Mouse (Mus musculus) mature B cell (primary cell): ENCODE results near the gene Kif17.
"Not testable (repeated sequence)": the region's sequence is repeated elsewhere in the genome, so short reads cannot be mapped to it uniquely, and the experiment has no call there.

Experiments used
- in situ Hi-C: fragments of 300-500 bp; cut with MboI; formaldehyde crosslinking; loops from 2 replicates; pipeline ENCODE4 v1.14.3; 2019

Gene Kif17

DNA sequence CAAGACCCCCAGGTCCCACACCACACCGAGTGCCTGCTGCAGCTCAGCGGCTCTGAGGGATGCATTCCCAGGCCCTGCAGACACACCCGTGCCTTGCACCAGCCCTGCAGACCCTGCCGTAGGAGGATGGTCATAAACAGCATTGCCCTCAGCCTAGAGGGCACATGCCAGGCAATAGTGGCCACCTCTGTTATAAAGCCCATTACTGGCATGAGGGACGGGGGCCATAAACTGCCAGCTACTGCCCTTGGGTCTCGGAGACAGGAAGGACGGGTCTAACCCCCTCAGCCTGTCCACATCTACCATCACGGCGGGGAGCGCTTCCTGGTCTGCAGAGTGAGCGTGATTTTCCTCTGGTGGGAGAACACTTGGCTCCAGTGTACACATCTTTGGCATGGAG is 62.8 kb downstream of the Kif17 start:
- in situ Hi-C loops: no loop called here

DNA sequence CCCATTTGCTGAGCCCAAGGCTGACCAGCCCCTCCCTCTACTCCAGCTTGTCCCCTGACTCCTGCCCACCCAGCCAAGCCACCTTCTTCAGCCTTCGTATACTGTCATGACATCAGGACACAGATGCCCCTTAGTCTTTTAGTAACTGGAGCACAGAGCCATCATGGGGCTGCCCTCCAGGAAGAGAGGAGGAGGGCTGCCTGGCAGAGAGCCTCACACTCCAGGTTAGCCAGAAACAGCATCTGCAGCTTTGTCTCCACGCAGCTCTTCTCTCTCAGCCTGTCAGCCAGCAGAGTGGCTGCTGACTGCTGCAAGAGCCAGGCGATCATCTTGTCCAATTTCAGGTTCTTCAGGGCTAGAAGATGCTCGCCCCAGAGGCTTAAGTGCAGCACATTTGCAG is 63.6 kb downstream of the Kif17 start:
- in situ Hi-C loops: no loop called here

DNA sequence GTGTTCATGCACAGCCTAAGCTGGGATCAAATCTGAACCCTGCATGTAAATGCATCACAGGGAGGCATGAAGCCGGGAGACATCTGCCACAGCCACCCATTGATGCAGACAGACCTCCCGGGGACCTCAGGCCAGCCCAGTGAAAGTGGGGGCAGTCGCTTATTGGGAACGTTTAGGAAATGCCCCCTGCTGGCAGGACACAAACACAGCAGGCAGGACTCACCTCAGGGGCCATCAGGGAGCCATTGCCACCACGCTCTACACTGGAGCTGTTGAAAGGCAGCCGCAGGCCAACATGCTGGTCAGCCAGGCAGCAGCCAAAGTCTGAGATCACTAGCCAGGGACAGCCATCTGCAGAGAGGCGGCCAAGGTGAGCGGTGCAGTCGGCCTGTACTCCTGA is 65.5 kb downstream of the Kif17 start:
- in situ Hi-C loops: no loop called here

DNA sequence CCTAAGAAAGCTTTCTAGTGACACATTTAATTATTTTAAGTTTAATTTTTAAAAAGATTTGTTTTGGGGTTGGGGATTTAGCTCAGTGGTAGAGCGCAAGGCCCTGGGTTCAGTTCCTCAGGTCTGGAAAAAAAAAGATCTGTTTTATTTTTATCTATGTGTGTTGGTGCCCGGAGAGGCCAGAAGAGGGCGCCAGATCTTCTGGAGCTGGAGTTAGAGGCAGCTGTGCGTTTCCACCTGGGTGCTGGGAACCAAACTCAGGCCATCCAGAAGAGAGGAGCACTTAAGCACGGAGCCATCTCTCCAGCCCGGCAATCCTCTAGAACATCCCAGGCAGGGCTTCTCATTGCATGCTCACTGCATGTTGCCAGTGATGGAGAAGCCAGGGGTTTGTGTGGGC is 66.1 kb downstream of the Kif17 start:
- in situ Hi-C loops: no loop called here

DNA sequence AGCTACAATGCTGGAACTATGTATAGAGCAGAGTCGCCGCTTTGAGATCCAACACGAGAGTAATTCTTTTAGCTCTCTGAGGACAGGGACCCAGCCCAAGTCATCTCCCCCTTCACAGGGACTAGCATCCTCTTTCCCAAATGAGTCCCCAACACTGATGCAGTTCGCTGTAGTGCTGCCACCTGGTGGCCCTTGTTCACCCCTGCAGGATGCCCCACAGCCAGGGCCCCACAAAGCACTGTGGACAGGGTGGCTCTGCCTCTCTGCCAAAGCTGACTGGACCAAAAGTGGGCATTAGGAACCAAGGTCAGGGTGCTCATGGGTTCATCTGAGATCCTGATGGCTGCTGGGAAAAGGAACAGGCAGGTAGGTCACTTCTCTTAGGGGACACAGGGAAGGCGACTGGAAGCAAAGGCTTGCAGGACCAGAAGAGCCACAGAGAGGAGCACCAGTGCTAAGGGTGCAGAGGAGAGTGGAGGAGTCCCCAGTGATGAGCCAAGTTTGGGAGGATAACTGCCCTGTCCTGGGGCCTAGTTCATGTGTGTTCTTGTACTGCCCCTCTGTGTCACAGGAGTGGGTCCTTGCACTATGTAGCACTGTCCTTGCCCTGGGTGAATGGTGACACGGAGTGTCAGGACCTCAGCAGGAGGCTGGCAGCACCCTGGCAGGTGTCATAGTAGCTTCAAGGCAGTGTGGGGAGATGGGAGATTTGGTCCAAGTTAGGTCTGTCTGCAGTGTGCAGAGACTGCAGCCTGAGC is 68.5 kb downstream of the Kif17 start:
- in situ Hi-C loops: no loop called here

DNA sequence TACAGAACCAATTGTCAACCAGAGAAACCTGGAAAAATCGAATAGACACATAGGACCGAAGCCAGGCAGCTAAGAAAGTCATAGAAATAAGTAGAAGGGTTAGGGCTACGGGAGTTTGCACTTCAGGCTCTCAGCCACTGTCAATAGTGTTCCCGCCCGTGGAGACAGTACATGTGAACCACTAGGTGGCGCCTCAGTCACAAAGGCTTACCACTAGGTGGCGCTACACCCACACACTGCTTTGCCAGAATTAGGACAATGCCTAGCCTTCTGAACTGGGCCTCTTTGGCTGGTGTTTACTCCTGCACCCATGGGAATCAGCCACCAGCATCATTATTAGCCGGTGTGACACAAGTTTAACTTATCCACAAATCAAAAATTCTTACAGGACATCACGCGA is 69.3 kb downstream of the Kif17 start:
- in situ Hi-C loops: no loop called here

DNA sequence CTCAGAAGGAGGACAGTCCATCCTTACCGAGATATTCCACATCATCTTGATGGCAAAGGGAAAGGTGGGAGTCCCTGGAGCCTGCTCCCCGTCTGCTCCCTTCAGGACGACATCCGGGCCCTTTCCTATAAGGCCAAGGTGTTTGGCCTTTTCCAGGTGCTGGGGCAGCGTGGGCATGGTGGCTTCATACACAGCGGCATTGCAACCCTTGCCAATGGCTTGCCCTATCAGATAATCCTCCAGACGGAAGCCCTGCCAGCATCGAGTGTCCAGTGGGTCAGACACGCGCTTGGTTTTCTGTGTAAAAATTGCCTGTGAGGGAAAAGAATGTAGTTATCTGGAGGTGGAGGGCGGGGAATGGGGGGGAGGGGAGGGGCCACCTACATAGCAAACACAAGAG is 70.5 kb downstream of the Kif17 start:
- in situ Hi-C loops: no loop called here

DNA sequence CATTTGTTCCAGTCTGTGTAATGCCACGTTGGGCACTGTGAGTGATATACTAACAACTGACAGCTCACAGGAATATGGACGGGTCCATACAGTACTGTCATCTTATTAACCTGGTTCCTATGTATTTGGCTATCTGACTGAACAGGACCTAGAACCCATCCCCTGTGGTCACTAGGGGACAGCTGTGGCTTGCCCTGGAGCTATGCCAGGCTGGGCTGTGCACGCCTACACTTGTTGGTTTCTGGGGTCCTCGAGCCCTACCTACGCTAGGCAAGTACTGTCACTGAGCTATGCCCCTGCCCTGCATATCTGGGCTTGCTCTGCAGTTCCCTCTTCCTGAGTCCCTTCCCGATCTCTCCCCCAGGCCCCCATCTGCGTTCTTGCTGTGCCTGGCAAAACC is 71.3 kb downstream of the Kif17 start:
- in situ Hi-C loops: no loop called here

DNA sequence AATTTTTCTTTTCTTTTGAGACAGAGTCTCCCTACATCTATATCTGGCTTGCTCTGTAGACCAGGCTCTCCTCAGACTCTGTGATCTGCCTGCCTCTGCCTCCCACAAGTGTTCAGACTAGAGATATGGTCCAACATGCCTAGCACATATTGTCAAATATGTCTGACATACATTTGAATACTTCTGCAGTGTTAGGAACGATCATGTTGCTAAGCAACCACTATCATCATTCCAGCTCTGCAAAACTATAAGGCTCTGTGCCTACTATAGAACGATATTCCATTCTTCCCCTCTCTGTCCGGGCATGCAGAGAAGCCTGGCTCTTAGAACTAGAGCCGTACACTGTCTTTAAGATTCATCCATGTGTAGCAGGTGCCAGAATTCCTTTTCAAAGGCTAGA is 72.5 kb downstream of the Kif17 start:
- in situ Hi-C loops: no loop called here

DNA sequence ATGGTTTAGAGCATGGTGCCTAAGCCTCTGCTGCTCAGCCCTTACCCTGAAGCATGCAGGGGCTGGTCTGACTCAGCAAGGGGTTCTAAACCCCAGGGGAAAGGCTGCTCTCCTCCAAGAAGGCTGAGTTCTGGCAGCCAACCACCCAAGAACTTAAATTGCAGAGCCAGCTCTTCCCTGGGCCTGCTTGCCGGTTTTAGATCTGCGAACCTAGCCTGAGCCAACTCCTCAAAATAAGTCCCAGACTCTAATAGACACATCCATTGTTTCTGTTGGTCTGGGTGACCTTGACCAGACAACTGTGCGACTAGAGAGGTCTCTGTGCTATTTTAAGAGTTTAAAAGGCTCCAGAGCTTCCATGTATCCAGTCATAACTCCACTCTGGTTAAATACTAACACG is 73.5 kb downstream of the Kif17 start:
- in situ Hi-C loops: no loop called here

DNA sequence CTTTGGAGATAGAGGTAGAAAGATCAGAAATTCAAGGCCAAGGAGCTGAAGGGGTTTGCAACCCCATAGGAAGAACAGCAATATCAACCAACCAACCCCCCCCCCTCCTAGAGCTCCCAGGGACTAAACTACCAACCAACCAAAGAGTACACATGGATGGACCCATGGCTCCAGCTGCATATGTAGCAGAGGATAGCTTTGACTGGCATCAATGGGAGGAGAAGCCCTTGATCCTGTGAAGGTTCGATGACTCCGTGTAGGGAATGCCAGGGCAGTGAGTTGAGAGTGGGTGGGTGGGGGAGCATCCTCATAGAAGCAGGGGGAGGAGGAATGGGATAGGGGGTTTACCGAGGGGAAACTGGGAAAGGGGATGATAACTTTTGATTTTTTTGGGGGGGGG is 74.2 kb downstream of the Kif17 start:
- in situ Hi-C loops: no loop called here

DNA sequence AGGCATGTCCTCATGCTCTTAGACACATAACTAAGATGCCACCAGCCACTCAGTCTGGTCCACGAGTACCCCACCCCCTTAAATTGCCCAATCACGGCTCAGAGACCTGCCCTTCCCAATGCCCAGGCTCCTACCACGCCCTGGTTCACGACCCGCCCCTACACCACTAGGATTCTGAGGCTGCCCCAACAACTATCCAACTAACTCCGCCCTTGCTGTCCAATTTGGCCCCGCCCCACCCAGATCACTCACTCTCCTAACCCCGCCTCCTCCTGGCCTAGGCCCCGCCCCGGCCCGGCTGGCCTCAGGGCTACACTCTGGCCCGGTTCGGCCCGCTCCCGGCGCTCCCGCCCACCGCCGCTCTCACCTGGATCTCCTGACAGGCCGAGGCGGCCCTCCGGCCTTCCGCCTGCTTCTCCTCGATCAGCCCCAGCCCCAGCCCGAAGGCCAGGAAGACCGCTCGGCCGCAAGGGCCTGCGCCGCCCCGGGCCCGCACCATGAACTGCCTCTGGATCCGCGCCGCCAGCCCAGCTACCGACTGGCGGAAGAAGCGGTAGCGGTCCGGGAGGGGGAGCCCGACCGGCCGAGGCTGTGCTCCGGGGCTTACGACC is 75.3 kb downstream of the Kif17 start:
- in situ Hi-C loops: no loop called here

DNA sequence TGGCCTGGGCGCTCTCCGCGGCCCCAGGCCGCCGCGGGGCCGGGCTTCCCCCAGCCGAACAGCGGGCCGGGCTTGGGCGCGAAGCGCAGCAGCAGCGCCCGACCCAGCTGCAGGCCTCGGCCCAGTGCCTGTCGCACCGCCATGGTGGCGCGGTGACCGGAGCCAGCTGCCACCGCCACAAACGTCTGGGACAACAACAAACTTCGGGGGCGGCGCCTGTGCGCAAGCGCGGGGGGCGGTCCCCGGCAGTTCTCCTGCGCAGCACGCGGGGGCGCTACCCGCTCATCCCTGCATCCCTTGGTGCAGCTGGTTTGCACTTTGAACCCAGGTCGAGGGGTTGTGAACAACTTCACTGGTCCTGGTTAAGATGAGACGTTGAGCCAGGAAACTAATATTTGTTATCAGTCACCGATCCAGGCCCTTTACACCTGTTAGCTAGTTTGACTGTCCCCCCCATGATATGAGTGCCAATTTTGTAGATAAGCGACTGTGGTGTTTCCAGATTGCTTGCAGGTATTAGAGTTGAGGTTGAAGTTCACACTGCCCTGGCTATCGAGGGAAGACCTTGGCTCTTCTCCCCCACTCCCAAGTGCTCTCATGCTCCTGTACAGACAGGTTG is 76.0 kb downstream of the Kif17 start, which contains the start of gene Pink1:
Gene Pink1 (minus strand): TSS at position 231 of the 619 bp plus-strand sequence.
- in situ Hi-C loops: no loop called here

DNA sequence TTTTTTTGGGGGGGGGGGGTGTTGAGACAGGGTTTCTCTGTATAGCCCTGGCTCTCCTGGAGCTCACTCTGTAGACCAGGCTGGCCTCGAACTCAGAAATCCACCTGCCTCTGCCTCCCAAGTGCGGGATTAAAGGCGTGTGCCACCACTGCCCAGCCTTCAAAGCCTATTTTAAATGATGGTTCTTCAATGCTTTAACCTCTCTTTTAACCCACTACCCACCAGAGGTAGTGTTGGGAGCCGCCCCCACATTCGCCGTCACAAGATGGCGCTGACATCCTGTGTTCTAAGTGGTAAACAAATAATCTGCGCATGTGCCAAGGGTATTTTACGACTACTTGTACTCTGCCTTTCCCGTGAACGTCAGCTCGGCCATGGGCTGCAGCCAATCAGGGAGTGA is 76.9 kb downstream of the Kif17 start:
- in situ Hi-C loops: not testable (repeated sequence)

DNA sequence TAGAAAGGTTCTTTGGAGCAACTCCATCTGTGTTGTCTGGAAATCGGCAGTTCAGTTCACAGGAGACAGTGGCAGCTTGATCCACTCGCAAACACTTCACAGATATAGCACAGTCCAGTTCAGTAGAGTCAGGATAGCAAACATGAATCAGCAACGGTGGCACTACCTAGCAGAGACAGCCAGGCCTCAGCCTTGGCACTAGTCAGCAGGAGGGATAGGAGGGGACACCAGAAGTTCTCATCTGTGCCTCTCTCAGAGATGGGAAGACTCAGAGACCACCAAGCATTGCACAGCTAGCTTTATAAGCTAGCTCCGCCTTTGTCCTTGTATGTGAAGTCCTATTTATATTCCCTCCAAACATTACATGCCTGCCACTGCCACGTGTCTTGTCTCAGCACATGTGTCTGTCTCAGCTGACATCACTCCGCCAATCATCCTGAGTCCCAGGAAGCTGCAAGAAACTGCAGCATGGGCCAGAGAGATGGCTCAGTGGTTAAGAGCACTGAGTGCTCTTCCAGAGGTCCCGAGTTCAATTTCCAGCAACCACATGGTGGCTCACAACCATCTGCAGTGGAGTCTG is 77.7 kb downstream of the Kif17 start:
- in situ Hi-C loops: no loop called here

DNA sequence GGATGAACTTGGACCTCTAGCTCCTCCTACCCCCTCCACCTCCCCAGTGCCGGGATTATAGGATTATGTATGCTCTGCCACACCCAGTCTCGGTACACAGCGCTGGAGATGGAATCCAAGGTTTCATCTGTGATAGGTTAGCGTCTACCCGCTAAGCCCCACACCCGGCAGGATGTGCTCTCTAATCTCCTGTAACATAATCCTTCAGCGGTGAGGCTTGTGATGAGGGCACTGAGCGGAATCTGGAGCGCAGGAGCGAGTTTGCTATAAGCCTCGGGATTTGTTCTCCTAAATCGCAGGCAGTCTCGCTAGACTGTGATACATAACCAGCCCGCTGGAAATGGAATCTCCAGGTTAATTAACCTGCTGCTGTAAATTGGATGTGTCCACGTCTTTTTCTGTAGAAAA is 80.0 kb downstream of the Kif17 start:
- in situ Hi-C loops: no loop called here

DNA sequence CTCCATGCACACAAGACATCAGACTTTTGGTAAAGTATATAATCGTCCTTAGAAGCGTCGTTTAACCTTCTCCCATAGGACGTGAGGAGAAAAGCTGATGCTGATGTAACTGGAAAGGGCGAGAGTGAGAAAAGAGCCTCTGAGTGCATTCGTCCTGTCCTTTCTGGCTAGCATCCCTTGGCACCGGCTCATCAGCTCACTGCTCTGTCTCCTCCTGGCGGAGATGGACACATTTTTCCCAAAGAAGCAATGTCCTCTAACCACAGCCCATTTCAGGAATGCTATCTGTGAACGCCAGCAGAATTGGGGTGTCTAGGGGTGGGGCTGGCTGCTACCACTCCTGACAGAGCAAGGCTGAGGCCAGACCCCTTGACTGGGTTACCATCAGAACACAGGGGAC is 81.4 kb downstream of the Kif17 start:
- in situ Hi-C loops: no loop called here

DNA sequence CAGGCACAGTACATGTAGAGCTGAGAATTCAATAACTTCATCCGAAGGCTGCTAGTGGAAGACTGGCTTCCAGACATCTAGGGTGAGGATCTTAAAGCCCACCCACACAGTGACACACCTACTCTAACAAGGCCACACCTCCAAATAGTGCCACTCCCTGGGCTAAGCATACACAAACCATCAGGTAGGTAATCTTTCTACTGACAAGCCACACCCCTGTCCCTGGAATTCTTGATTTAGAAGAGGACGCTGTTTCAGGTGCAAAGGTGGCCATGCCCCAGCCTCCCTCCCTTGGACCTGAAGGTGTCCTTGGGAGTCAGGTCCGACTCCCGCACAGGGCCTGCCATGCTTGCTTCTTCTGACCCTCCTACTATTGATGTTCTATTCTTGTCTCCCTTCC is 82.9 kb downstream of the Kif17 start:
- in situ Hi-C loops: no loop called here

DNA sequence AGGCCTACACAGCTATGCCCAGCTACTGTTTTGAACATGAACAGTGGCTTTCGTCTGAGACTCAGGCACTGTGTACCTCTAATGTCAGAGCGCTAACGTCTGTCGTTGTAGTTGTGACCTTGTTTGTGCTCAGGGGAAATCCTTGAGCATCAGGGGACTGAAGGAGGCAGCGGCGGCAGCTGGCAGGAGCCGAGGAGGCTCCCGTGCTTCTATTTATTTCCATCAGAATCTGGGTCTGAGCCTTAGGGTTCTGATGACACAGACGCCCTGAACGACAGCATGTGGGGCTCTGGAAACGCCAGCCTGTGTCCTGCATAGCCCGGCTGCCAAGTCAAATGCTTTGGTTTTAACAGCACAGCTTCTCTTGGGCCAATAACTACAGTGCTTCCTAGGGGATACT is 84.8 kb downstream of the Kif17 start:
- in situ Hi-C loops: no loop called here

DNA sequence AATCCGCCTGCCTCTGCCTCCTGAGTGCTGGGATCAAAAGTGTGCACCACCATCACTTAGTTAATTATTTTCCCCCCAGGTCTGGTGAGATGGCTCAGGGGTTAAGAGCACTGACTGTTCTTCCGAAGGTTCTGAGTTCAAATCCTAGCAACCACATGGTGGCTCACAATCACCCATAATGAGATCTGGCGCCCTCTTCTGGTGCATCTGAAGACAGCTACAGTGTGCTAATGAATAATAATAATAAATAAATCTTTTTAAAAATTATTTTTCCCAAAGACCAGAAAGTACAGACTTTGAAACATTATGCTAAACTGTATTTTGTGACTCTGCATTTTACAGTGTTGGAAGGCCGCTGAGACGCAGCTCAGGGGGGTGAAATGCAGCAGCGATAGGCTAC is 85.4 kb downstream of the Kif17 start:
- in situ Hi-C loops: no loop called here

DNA sequence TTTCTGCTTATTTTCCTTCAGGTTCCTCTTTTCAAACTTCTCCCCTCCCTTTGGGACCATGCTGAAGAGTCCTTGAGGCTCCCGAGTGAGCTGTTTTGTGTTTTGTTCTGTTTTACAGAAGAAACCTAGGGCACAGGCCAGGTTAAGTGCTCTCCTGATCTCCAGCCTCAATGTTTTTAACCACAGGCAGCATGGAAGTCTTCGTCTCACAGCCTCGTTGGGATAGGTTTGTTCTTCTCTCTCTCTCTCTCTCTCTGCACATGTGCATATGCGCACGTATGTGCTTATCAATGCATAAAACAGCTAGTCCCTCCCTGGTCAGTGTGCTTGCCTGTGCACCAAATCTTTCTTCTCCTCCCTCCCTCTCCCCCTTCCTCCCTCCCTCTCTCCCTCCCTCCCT is 86.6 kb downstream of the Kif17 start:
- in situ Hi-C loops: no loop called here

DNA sequence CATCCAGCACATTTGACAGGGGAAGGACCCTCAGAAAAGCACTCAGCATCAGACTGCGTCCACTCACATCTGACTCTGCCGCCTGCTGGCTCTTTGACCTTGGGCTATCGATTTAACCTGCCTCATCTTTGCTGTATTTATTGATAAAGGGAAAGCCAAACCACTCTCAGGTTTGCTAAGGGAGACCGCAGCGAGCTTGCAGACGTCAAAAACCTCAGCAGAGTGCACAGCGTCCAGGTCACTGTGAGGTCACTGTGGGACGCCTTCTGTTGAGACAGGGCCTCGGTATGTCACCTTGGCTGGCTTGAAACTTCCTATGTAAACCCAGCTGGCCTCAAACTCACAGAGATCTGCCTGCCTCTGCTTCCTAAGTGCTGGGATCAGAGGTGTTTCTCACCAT is 87.1 kb downstream of the Kif17 start:
- in situ Hi-C loops: no loop called here

DNA sequence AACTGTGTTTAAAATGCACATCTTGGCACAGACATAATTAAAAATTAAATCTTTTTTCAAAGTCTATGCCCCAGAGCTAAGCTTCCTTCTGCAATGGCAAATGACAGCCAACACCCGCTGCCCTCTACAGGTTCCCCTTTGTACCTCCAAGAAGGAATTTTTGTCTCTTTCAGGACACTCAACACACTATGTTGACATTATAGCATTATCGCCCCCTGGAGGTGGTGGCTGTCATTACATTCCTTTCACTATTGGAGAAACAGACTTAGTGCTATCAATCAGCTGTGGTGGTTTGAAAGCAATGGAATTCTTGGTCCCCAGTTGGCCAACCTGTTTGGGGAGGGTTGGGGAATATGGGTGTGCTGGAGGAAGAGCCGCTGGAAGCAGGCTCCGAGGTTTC is 89.7 kb downstream of the Kif17 start:
- in situ Hi-C loops: no loop called here
